8 mouse cellular contexts compared by ENCODE assay signal in genomic region chr17:26095121-26095740, GRCm38 (mm10). TPM values are rescaled to one million over a fixed set of nuclear protein-coding genes. Genes with fewer than 3 reads are reported as not detected.
DNase-seq lines count a peak whose midpoint lies in the region; TF ChIP-seq lines count a peak whose summit lies in the region.

Nme4 (minus strand) TSS chr17:26095602.

- no peak for TF ChIP-seq CTCF in gastrocnemius, adult 2 months (IDR thresholded peaks at IDR 0.05)

- H3K9me3 ChIP-seq in midbrain, embryonic 10.5 days (replicated peaks): no peaks in the 10 kb centered on the region

- 4% methylated on average over 47 of the region's 47 CpGs for WGBS in midbrain, embryonic 10.5 days

- H3K4me3 ChIP-seq in gastrocnemius, adult 2 months: peak within 1 kb of the TSS; percentile 81
- H3K4me3 ChIP-seq in midbrain, embryonic 10.5 days: peak within 1 kb of the TSS; percentile 83

- no peaks in the 10 kb centered on the region for H3K27me3 ChIP-seq in midbrain, embryonic 10.5 days (ENCODE audit: low read depth, poor library complexity, severe bottlenecking)

- intact Hi-C loops in gastrocnemius, adult 2 months (cut with DNase I): no loop called here
- intact Hi-C loops in left cerebral cortex, postnatal 36 days (cut with DNase I): loop anchor here (10.0 kb wide), 1 partner anchor 210 kb away; the partner anchor contains the start of gene Wfikkn1

- H3K36me3 ChIP-seq in midbrain, embryonic 10.5 days: peaks cover 28% of the 10 kb centered on the region

- H3K4me1 ChIP-seq in midbrain, embryonic 10.5 days: peaks cover 23% of the 10 kb centered on the region

- peak within 1 kb of the TSS; percentile 75 for H3K27ac ChIP-seq in gastrocnemius, adult 2 months
- H3K27ac ChIP-seq in midbrain, embryonic 10.5 days (replicated peaks): peak within 1 kb of the TSS; percentile 96

- DNase-seq in gastrocnemius, adult 2 months: peak; percentile 61
- DNase-seq in gastrocnemius, adult 18-20 months (ENCODE audit: low spot score): no peak
- DNase-seq in cerebellum, adult 8-10 months: peak; percentile 68
- DNase-seq in forelimb bud, embryonic 11.5 days (ENCODE audit: low read depth, low spot score): peak; percentile 52
- DNase-seq in induced T-regulatory cell, adult 2 months (ENCODE audit: low read depth): peak; percentile 58
- peak; percentile 68 to 75 for DNase-seq in left cerebral cortex, postnatal 36 days (ENCODE audit: low spot score in 2 of 2)
- peak; percentile 78 for DNase-seq in midbrain, embryonic 10.5 days (ENCODE audit: low spot score)
- peak; percentile 50 for DNase-seq in spleen, adult 12 weeks (ENCODE audit: low spot score)

RNA-seq across cellular contexts. Expression of gene Nme4, which starts in this region (rescaled TPM):
- total RNA-seq in gastrocnemius, adult 2 months (2021): 1 to 10 TPM; 1.6 to 2.5 TPM
- total RNA-seq in gastrocnemius, adult 18-20 months (2021): 1 to 10 TPM; 2.5 to 2.9 TPM
- total RNA-seq in left cerebral cortex, postnatal 36 days (2021): 1 to 10 TPM; 3.5 to 4.4 TPM
- 87.4 and 106 TPM in 2 replicates for polyA plus RNA-seq in midbrain, embryonic 10.5 days (2016; fragmentation: Nextera tagmentation; extraction: Ambion mirVana)
